Mouse (Mus musculus): Measurements from ENCODE around the gene 6030468B19Rik. TPM values are rescaled to one million over a fixed set of nuclear protein-coding genes. Genes with fewer than 3 reads are reported as not detected.

6030468B19Rik gene
- polyA plus RNA-seq, 1 experiment from 2014 or later = not detected

- ATAC-seq (no peak), DNase-seq (ENCODE audit: low spot score) (no peak)
- Histone ChIP-seq H3K9me3 (replicated peaks; ENCODE audit: control insufficient read depth, low read length) (no peaks in the 10 kb centered on the region), H3K27ac (ENCODE audit: low read depth, low read length) (no peak overlapping the region), H3K27me3 (replicated peaks; ENCODE audit: control insufficient read depth, insufficient read depth, low read length) (0 out of 2 replicates have a peak, but pooled peaks cover 5% of the 10 kb centered on the region), H3K4me2 (ENCODE audit: low read length) (no peak overlapping the region), H3K36me3 (ENCODE audit: control insufficient read depth, insufficient read depth, low read length) (no peaks in the 10 kb centered on the region), H3K4me3 (ENCODE audit: low read depth, low read length) (no peak overlapping the region), H3K4me1 (ENCODE audit: control insufficient read depth, insufficient read depth, low read length) (no peaks in the 10 kb centered on the region), H3K9ac (ENCODE audit: low read length) (no peak overlapping the region)
- WGBS = 90% methylated on average over 9 of the region's 9 CpGs
These were observed 6.1 kb upstream of the 6030468B19Rik start for GRCm38 (mm10) chr11:117791441-117791761.

- Histone ChIP-seq H3K4me1 (ENCODE audit: control insufficient read depth, insufficient read depth, low read length) (no peaks in the 10 kb centered on the region), H3K27me3 (replicated peaks; ENCODE audit: control insufficient read depth, insufficient read depth, low read length) (0 out of 2 replicates have a peak, but pooled peaks cover 5% of the 10 kb centered on the region), H3K9me3 (replicated peaks; ENCODE audit: control insufficient read depth, low read length) (no peaks in the 10 kb centered on the region), H3K27ac (ENCODE audit: low read depth, low read length) (no peak overlapping the region), H3K36me3 (ENCODE audit: control insufficient read depth, insufficient read depth, low read length) (no peaks in the 10 kb centered on the region), H3K9ac (ENCODE audit: low read length) (no peak overlapping the region), H3K4me3 (ENCODE audit: low read depth, low read length) (no peak overlapping the region), H3K4me2 (ENCODE audit: low read length) (no peak overlapping the region)
- DNase-seq (ENCODE audit: low spot score) (no peak), ATAC-seq (no peak)
- 9% methylated on average over 22 of the region's 22 CpGs for WGBS
These were observed 5.1 kb upstream of the 6030468B19Rik start for GRCm38 (mm10) chr11:117792281-117792888.

GRCm38 (mm10) chr11:117794035-117794551, 3.4 kb upstream of the 6030468B19Rik start:
- H3K4me3 ChIP-seq (ENCODE audit: low read depth, low read length) = no peak overlapping the region
- H3K27ac ChIP-seq (ENCODE audit: low read depth, low read length) = no peak overlapping the region
- no peaks in the 10 kb centered on the region for H3K36me3 ChIP-seq (ENCODE audit: control insufficient read depth, insufficient read depth, low read length)
- 56% methylated on average over 4 of the region's 4 CpGs for WGBS
- ATAC-seq = no peak
- 0 out of 2 replicates have a peak, but pooled peaks cover 5% of the 10 kb centered on the region for H3K27me3 ChIP-seq (replicated peaks; ENCODE audit: control insufficient read depth, insufficient read depth, low read length)
- no peak overlapping the region for H3K4me2 ChIP-seq (ENCODE audit: low read length)
- no peak overlapping the region for H3K9ac ChIP-seq (ENCODE audit: low read length)
- H3K4me1 ChIP-seq (ENCODE audit: control insufficient read depth, insufficient read depth, low read length) = no peaks in the 10 kb centered on the region
- no peaks in the 10 kb centered on the region for H3K9me3 ChIP-seq (replicated peaks; ENCODE audit: control insufficient read depth, low read length)
- no peak for DNase-seq (ENCODE audit: low spot score)

- H3K27me3 ChIP-seq (replicated peaks; ENCODE audit: control insufficient read depth, insufficient read depth, low read length) = 0 out of 2 replicates have a peak, but pooled peaks cover 3% of the 10 kb centered on the region
- H3K4me3 ChIP-seq (ENCODE audit: low read depth, low read length) = no peak overlapping the region
- no peaks in the 10 kb centered on the region for H3K4me1 ChIP-seq (ENCODE audit: control insufficient read depth, insufficient read depth, low read length)
- ATAC-seq (no peak), DNase-seq (ENCODE audit: low spot score) (no peak)
- H3K4me2 ChIP-seq (ENCODE audit: low read length) = no peak overlapping the region
- H3K27ac ChIP-seq (ENCODE audit: low read depth, low read length) = no peak overlapping the region
- 51% methylated on average over 5 of the region's 5 CpGs for WGBS
- H3K9ac ChIP-seq (ENCODE audit: low read length) = no peak overlapping the region
- no peaks in the 10 kb centered on the region for H3K9me3 ChIP-seq (replicated peaks; ENCODE audit: control insufficient read depth, low read length)
- H3K36me3 ChIP-seq (ENCODE audit: control insufficient read depth, insufficient read depth, low read length) = no peaks in the 10 kb centered on the region
These were observed 506 bp upstream of the 6030468B19Rik start for GRCm38 (mm10) chr11:117796954-117797353.

GRCm38 (mm10) chr11:117798160-117798541, 691 bp downstream of the 6030468B19Rik start:
- ATAC-seq = no peak
- H3K9me3 ChIP-seq (replicated peaks; ENCODE audit: control insufficient read depth, low read length) = no peaks in the 10 kb centered on the region
- WGBS = 79% methylated on average over 2 of the region's 2 CpGs
- no peaks in the 10 kb centered on the region for H3K27me3 ChIP-seq (replicated peaks; ENCODE audit: control insufficient read depth, insufficient read depth, low read length)
- H3K36me3 ChIP-seq (ENCODE audit: control insufficient read depth, insufficient read depth, low read length) = no peaks in the 10 kb centered on the region
- H3K4me1 ChIP-seq (ENCODE audit: control insufficient read depth, insufficient read depth, low read length) = no peaks in the 10 kb centered on the region
- H3K4me2 ChIP-seq (ENCODE audit: low read length) = no peak overlapping the region
- DNase-seq (ENCODE audit: low spot score) = no peak
- H3K4me3 ChIP-seq (ENCODE audit: low read depth, low read length) = no peak overlapping the region
- no peak overlapping the region for H3K9ac ChIP-seq (ENCODE audit: low read length)
- no peak overlapping the region for H3K27ac ChIP-seq (ENCODE audit: low read depth, low read length)

- no peak overlapping the region for H3K27ac ChIP-seq (ENCODE audit: low read depth, low read length)
- no peak overlapping the region for H3K4me3 ChIP-seq (ENCODE audit: low read depth, low read length)
- no peaks in the 10 kb centered on the region for H3K4me1 ChIP-seq (ENCODE audit: control insufficient read depth, insufficient read depth, low read length)
- no peaks in the 10 kb centered on the region for H3K36me3 ChIP-seq (ENCODE audit: control insufficient read depth, insufficient read depth, low read length)
- H3K9me3 ChIP-seq (replicated peaks; ENCODE audit: control insufficient read depth, low read length) = no peaks in the 10 kb centered on the region
- DNase-seq (ENCODE audit: low spot score) (no peak), ATAC-seq (no peak)
- WGBS = 71% methylated on average over 5 of the region's 5 CpGs
- no peak overlapping the region for H3K9ac ChIP-seq (ENCODE audit: low read length)
- H3K27me3 ChIP-seq (replicated peaks; ENCODE audit: control insufficient read depth, insufficient read depth, low read length) = no peaks in the 10 kb centered on the region
- no peak overlapping the region for H3K4me2 ChIP-seq (ENCODE audit: low read length)
These were observed 1.7 kb downstream of the 6030468B19Rik start for GRCm38 (mm10) chr11:117799174-117799573.

GRCm38 (mm10) chr11:117800038-117800437, 2.6 kb downstream of the 6030468B19Rik start:
- 88% methylated on average over 7 of the region's 7 CpGs for WGBS
- Histone ChIP-seq H3K9me3 (replicated peaks; ENCODE audit: control insufficient read depth, low read length) (no peaks in the 10 kb centered on the region), H3K9ac (ENCODE audit: low read length) (no peak overlapping the region), H3K27me3 (replicated peaks; ENCODE audit: control insufficient read depth, insufficient read depth, low read length) (no peaks in the 10 kb centered on the region), H3K4me1 (ENCODE audit: control insufficient read depth, insufficient read depth, low read length) (no peaks in the 10 kb centered on the region), H3K27ac (ENCODE audit: low read depth, low read length) (no peak overlapping the region), H3K4me2 (ENCODE audit: low read length) (no peak overlapping the region), H3K36me3 (ENCODE audit: control insufficient read depth, insufficient read depth, low read length) (no peaks in the 10 kb centered on the region), H3K4me3 (ENCODE audit: low read depth, low read length) (no peak overlapping the region)
- no peak for ATAC-seq
- DNase-seq (ENCODE audit: low spot score) = no peak

- H3K4me3 ChIP-seq (ENCODE audit: low read depth, low read length) = no peak overlapping the region
- H3K27me3 ChIP-seq (replicated peaks; ENCODE audit: control insufficient read depth, insufficient read depth, low read length) = no peaks in the 10 kb centered on the region
- H3K4me2 ChIP-seq (ENCODE audit: low read length) = no peak overlapping the region
- ATAC-seq = no peak
- no peak for DNase-seq (ENCODE audit: low spot score)
- H3K27ac ChIP-seq (ENCODE audit: low read depth, low read length) = no peak overlapping the region
- WGBS = 77% methylated on average over 7 of the region's 7 CpGs
- H3K9me3 ChIP-seq (replicated peaks; ENCODE audit: control insufficient read depth, low read length) = no peaks in the 10 kb centered on the region
- no peak overlapping the region for H3K9ac ChIP-seq (ENCODE audit: low read length)
- H3K4me1 ChIP-seq (ENCODE audit: control insufficient read depth, insufficient read depth, low read length) = no peaks in the 10 kb centered on the region
- H3K36me3 ChIP-seq (ENCODE audit: control insufficient read depth, insufficient read depth, low read length) = no peaks in the 10 kb centered on the region
These were observed 4.2 kb downstream of the 6030468B19Rik start for GRCm38 (mm10) chr11:117801650-117802049.

- H3K4me3 ChIP-seq (ENCODE audit: low read depth, low read length) = no peak overlapping the region
- H3K9me3 ChIP-seq (replicated peaks; ENCODE audit: control insufficient read depth, low read length) = no peaks in the 10 kb centered on the region
- no peaks in the 10 kb centered on the region for H3K4me1 ChIP-seq (ENCODE audit: control insufficient read depth, insufficient read depth, low read length)
- no peak for DNase-seq (ENCODE audit: low spot score)
- H3K9ac ChIP-seq (ENCODE audit: low read length) = no peak overlapping the region
- no peak for ATAC-seq
- no peaks in the 10 kb centered on the region for H3K36me3 ChIP-seq (ENCODE audit: control insufficient read depth, insufficient read depth, low read length)
- WGBS = 94% methylated on average over 3 of the region's 3 CpGs
- H3K27me3 ChIP-seq (replicated peaks; ENCODE audit: control insufficient read depth, insufficient read depth, low read length) = no peaks in the 10 kb centered on the region
- H3K27ac ChIP-seq (ENCODE audit: low read depth, low read length) = no peak overlapping the region
- H3K4me2 ChIP-seq (ENCODE audit: low read length) = no peak overlapping the region
These were observed 5.8 kb downstream of the 6030468B19Rik start for GRCm38 (mm10) chr11:117803166-117803688.

Measured in forebrain, embryonic 14.5 days (tissue).